Mouse (Mus musculus): ENCODE measurements around the gene Aplp2.

Aplp2 gene

DNA sequence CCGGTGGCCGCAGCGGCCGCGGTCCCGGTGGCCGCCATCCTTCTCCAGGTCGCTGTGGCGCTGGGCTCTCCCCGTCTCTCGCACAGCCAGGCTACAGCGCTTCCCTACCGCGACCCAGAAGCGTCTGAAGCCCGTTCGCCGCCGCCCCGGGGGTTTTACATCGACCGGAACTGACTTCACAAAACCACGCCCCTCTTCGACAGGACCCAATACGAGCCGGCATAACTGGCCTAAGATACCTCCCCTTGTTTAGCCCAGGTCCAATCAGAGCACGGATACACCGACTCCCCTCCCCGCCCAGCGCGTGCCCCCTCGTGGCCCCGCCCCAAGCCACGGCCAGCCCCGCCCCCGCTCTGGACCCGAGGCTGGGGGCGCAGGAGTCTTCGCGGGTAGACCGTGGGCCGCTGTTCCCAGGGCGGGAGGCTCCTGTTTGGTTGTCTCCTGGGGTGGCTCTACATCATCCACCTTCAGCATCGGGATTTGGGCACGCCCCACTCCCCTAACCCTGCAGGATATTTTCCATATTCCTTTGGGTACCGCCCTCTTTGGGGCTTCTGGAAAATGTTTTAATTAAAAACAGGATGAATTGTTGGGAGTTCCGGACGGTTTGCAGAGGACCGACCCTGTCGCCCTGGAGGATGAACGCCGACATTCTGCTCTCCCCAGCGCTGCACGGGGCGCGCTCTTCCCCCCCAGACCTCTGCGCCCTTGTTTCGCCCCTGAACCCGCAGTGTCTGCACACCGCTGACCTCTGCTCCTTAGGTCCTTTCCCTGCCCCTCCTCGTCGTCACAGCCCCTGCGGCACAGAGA is at the start of gene Aplp2:
Aplp2 (minus strand) TSS at position 126 of the 810 bp plus-strand sequence.
- peak; percentile 99 for DNase-seq (ENCODE audit: low read depth, low spot score)

DNA sequence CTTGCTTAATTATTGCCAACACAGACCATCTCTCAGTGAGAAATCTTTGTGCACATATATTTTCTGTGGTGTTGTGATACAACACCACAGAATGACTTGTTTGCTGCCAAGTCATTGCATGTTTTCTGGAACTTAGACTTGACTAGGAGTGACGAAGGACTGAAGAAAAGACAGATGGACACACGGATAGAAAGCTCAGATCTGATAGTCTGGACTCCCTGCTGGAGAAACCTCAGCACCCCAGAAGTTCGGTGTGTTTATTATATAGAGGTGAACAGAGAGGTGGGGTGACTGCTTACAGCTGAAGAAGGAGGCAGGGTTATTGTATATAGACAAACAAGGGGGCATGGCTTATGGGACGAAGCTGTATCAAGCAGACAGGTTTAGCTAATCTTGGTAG is 48.6 kb upstream of the Aplp2 start:
- no peak for DNase-seq (ENCODE audit: low read depth, low spot score)

DNA sequence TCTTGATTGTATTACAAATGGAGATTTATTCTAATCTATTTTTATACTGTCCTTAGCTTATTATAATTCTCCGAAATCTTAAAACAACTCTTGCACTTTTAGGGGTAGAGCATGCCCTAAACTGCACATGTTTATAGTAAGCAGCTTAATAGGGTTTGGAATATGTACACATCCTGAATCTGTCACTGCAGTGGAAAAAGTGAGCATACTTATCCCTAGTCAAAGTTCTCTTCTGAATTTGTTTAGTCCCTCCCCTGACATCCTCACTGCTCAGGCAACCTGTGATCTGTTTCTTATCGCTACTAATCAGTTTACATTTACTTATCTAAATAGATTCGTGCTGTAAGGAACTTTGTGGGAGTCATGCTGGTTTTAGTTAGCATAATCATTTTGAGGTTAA is 46.6 kb upstream of the Aplp2 start:
- no peak for DNase-seq (ENCODE audit: low read depth, low spot score)

DNA sequence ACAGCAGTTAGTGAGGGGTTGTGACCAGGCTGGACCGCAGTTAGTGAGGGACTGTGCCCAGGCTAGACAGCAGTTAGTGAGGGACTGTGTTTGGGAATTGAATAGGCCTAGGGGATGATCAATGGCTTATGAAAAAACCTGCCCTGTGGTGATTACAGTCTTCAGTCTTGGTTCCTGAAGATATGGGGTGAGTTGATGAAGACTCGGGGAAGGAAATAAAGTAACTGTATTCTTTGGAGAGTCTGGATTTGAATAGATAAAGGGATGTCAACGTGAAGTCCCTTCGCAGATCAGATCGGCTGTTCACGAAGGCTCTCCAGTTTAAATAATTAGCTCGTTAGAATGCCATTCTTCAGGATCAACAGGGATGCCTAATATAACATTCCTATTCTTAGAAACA is 44.3 kb upstream of the Aplp2 start:
- no peak for DNase-seq (ENCODE audit: low read depth, low spot score)

DNA sequence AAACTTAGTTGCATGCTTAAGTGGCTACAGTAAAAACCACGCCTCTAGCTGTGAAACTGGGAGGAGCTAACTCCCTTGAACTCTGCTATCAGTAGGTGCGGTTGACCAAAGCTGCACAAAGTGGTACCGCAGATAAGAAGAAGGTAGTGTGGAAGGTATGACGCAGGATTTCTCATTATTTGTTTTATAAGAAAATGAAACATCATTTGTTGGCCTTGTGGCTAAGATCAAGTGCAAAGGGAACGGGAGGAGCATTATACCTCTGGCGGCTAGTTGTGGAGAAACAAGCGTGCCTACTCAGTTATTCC is 43.0 kb upstream of the Aplp2 start:
- DNase-seq (ENCODE audit: low read depth, low spot score): peak; percentile 55

DNA sequence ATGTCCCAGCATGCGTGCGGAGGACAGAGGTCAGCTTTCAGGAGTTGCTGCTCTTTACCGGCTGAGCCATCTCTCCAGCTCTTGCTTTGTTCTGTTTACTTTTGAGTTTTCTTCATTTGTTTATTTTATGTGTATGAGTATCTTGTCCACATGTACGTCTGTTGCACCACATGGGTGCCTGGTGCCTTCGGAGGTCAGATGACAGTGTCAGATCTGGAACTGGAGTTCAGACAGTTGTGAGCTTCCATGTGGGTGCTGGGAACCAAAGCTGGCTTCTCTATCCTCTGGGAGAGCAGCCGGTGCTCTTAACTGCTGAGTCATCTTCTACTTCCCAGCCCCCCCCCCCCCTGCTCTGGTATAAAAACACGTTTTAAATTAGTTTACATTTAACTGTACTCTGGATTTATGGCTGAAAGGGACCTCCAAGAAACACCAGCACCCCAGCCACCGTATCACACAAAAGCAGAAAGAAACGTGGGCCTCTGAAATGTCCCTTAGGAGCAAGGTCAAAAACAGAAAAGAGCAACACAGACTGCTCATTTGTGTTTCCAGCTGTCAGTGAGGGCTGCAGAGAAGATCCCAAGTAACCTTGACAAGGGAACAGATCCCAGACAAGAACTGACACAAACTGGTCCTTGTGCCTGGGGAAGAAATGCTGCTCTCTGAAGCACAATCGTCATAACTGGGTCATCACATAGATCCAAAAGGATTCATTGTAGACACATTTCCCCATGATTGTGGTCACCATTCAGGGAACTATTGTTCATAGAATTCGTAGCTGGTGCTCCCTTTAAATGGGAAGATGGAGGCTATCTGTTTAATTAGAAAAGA is 42.5 kb upstream of the Aplp2 start:
- peak; percentile 56 for DNase-seq (ENCODE audit: low read depth, low spot score)

DNA sequence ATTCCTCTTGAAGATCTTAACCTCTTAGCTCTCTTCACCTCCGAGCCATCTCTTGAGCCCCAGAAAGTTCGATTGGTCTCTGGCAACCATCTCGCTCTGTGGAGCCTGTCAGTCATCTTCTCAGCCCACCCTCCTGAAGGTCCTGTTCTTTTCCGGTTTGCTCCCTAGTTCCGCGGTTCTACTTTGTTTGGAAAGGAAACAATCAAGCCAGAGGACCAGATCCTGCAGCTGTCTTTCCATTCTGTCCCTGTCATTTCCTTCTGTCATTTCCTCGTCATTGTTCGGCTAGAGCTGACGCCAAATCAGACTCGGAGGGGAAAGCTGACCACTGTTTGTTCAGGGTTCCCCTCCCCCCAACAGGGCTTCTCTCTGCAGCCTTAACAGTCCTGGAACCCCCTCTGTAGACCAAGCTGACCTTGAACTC is 41.7 kb upstream of the Aplp2 start:
- peak; percentile 53 for DNase-seq (ENCODE audit: low read depth, low spot score)

DNA sequence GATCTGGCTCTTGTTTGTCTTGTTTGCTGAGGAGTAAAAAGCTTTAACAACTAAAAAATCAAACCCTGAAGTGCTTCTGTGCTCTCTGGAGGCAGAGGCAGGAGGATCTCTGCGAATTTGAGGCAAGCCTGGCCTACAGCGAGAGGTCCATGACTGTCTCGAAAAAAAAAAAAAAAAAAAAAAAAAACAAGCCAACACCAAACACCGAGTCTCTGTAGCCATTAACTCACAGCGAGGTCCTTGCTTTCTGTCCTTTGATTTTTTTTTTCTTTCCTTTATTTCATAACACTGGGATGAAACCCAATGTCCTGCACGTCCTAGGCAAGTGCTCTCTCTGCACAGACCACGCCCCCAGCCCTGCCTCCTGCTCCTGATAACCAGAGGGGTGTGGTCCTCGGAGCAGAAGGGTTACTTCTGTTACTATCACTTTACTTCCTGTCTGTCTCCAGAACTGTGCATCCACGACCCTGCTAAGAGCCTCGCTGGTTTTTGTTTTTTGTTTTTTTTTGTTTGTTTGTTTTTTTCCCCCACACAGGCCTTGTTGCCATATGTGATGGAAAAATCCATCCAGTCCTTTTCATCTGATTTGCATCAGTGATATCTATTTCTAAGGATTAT is 40.7 kb upstream of the Aplp2 start:
- DNase-seq (ENCODE audit: low read depth, low spot score): peak; percentile 62

DNA sequence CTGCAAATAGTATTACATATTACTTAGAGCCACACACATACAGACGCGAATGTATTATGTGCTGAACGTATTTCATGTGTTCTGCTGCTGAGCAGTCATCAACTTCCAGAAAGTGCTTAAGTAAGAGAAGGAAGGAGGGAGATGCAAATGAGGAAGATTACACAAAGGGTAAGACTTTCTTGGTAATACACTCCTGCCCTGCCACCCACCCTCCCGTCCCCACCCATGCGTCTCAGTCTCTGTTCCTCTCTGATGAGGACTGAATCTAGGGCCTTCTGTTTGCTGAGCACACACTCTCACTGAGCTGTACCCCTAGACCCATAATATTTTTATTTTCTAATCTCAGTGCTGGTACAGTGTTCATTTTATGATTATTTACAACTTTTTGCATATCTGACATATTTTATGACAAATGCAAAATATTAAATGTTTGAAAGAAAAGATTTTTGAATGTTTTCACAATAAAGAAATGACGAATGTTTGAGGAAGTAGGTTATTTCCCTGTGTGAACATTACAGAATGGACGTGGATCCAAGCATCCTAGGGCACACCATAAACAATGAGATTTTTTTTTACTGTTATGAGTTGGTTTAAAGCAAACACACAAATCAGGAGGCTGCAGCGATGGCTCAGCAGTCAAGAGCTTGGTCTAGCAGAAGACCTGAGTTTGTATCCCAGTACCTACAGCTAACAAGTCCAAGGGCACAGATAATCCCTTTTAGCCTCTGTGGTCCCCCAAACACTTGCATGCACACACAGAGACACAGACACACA is 36.0 kb upstream of the Aplp2 start:
- no peak for DNase-seq (ENCODE audit: low read depth, low spot score)

DNA sequence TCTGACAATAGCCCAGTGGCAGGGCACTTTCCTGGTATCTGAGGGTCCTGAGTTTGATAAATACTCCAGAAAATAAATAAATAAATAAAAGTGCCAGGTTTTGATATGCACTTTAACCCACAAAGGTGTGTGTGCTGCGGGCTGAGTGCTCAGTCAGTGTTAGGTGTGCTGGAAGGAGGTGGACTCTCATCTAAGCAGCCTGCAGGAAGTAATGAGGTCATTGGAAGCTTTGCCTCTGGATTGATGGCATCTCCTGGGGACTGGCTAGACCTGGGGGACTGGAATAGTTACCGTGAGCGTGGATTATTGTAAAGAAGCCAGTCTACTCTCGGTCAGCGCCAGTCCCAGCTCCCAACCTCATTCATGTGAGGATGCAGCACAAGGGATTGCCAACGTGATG is 34.8 kb upstream of the Aplp2 start:
- DNase-seq (ENCODE audit: low read depth, low spot score): no peak

DNA sequence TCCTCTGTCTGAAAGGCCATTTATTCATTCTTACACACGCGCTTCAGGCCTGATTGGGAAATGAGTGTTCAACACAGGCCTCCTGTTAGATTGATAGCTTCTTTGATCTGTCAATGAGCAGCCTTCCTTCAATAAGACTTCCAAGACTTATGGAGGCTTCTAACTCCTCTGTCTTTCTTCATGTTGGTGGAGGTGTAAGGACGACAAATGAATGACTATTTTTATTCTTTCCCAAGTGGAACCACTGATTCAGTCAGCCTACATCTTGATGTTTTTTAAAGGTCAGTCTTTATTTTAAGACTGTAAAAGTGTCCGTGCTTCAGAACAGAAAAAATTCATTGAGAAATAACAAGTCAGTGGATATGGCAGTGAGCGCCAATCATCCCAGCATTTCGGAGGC is 33.4 kb upstream of the Aplp2 start:
- no peak for DNase-seq (ENCODE audit: low read depth, low spot score)

DNA sequence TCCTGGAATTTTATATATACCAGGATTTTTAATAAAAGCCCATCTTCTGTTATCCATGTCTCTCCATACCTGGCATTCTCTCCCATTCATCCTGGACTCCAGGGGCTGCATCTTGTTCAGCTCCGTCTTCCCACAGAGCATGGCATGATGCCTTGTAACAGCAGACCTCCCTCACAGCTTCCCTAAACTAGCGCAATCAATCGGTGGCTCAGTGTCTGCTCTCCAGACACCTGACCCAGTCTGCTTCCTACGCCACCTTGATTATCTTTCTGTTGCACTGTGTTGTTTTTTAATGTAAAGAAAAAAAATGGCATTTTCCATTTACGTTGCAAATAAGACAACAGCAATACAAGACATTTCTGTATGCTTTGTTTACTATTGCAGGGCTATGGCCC is 32.3 kb upstream of the Aplp2 start:
- no peak for DNase-seq (ENCODE audit: low read depth, low spot score)

DNA sequence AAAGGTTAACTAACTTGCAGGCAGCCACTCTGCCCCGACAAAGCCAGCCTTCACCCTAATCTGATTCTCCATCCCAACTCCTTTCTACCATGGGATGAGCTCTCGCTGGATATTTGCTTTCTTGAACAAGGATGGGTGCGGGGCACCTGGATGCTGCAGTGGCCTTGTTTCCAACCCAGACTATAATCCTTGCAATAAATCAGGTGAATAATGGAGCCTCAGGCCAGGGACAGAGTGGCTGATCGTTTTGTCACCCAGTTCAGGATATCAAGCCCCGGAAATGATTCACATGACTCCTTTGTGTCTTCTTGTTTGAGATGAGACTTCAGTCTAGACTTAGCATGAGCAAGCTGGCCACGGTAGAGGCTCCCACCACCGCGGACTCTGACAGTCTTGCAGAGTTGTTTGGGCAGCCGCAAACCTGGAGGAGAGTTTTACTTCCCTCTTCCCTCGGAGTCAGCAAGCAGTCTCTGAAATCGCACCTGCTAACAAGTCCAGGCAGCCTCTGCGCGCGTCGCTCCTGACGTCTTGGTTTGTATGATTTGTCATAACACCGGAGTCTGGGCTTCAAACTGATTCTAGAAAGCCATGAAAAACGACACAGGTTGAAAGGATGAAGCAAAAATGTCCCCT is 31.8 kb upstream of the Aplp2 start:
- DNase-seq (ENCODE audit: low read depth, low spot score): no peak

DNA sequence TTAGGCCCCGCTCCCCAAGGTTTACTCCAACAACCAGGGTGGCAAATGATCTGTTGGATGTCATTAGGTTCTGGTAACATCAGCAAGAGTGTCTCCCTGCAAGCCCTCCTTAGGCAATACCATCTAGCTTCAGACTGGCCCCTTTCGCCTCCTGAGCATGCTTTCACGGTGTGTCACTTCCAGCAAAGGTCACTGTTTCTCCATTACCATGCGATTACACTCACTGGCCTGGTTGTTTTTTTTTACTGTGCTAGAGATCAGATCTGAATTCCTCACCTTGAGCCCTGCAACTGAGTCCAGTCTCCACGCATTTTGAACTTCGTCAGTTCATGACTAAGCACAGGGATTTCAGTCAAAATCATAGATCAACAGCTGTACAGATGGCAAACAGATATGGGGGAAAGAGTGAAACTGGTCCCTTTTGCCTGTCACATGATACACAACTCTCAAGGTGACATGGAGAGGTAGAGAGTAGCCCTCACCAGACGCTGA is 29.6 kb upstream of the Aplp2 start:
- DNase-seq (ENCODE audit: low read depth, low spot score): no peak

DNA sequence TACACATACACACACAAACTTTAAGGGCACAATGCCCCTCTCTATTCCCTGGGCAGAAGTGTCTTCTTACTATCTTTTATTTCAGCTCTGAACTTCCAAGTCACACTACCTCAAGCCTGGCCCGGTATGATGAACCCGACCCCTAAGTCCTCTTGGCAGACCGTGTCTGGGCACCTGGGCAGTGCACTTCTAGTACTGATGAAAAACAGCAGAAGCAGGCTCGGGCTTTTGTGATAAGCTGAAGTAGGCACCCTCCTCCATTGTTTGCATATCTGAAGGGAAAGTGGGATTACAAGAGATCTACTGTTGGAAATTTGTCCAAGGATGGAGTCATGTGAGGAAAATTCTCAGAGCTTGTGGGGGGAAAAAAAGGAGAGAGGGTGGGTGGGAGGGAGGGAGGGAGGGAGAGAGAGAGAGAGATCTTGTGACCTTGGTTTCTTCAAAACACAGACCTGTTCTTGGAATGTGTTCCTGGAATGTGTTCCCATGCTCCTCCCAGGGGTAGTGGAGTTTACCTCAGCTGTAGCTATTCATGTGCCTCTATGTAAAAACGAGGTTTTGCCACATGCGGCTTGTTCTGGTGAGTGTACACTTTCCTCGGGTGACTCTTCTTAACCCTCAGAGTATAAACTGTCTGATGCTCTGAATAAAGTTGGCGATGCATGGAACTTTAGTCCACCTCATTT is 29.1 kb upstream of the Aplp2 start:
- peak; percentile 21 for DNase-seq (ENCODE audit: low read depth, low spot score)

DNA sequence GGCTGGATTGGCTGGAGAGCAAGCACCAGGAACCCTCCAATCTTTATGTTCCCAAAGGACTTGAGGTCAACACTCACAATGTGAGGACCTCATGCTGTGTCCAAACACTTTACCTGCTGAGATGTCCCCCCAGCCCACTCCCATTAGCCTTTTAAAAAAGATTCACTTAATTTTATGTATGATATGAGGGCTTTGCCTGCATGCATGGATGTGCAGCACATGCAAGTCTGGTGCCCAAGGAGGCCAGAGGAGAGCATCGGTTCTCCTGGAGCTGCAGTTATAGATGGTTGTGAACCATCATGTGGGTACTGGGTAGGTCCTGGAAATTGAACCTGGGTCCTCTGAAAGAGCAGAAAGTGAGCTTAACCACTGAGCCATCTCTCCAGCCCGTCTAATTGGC is 27.9 kb upstream of the Aplp2 start:
- DNase-seq (ENCODE audit: low read depth, low spot score): no peak

DNA sequence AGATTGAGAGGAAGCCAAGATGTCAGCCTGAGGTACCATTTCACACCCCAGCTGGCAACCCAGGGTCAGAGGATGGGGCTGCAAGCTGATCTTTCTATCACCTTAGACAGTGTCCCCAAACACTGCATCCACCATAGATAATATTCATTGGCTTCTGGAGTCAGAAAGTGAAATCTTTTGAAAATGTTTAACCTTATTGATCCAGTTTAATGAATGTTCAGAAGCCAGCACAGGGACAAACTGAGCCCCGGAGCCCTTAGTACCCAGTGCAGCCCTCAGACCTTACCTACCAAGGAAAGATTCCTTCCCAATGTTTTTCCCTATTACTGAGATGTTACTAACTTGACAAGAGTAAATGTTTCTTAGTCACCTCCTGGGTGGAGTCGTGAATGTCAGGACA is 26.9 kb upstream of the Aplp2 start:
- no peak for DNase-seq (ENCODE audit: low read depth, low spot score)

DNA sequence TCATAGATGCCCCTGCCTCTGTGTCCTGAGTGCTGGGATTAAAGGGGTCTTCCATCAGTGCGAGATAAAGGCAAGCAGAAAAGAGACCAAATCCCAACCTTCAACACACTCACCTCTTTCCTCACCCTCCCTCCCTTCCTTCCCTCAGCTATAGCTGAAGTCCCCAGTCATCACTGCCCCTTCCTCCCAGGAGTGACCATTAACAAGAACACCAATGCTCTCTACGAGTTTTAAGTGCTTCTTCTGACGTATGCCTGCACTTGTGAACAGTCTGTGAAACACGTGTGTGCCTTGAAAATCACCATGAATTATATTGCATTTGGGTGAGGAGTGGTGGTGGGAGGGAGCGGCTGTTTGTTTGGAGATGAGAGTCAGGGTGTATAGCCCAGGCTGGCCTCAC is 24.5 kb upstream of the Aplp2 start:
- no peak for DNase-seq (ENCODE audit: low read depth, low spot score)

DNA sequence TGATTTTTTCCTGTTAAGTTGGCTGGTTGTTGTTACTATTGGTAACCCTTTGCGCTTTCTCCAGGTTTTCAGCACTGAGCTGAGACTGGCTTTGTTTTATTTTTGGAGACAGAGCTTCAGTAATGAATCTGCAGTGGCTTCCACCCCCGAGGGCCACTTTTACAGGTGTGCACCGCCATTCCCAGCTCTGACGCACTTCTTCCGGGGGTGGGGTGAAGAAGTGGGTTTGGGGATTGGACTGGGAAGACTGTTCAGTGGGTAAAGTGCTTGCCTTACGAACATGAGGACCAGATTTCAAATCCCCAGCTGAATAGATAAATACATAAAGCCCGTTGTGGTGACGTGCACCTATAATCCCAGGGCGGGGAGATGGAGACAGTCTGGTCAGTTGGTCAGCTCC is 23.9 kb upstream of the Aplp2 start:
- DNase-seq (ENCODE audit: low read depth, low spot score): no peak

DNA sequence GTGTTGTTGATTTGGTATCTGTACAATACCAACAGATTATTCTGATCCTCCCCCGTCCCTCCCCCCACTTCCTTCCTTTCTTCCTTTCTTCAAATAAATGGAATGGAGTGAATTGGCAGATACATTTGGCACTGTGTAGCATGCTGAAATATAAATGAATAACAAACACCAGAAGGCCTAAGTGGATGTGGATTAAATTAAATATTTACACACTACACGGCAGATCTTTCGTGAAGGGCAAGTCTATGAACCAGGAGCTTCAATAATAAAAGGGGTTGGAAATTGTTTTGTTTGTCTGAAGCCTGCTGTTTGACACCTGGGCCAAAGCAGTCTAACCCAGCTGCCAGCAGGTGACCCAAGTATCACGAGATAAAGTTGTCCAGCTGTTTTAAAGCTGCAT is 23.4 kb upstream of the Aplp2 start:
- DNase-seq (ENCODE audit: low read depth, low spot score): no peak

DNA sequence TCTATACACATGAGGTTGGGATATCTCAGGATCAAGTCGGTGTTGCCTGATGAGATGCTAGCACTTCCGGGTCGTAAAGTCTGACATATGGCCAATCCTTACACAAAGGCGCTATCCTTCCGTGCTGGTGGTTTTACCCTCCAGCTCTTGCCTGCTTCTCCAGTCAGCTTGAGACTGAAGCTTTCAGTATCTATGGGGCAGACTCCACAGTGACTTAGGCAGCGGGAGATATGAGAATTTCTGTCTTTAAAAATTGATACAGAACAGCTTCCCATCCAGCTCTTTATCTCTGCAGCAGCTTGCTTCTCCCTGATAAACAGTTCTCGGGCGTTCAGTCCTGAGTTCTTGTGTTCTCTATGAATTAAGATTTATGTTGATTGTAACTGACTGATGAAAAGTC is 14.9 kb upstream of the Aplp2 start:
- peak; percentile 28 for DNase-seq (ENCODE audit: low read depth, low spot score)

Data from ES-CJ7 (cell line).